Mouse (Mus musculus): Measurements from ENCODE around the gene Lmod2. TPM values are rescaled to one million over a fixed set of nuclear protein-coding genes. Genes with fewer than 3 reads are reported as not detected.

Gene Lmod2
- polyA plus RNA-seq (2014; fragmentation: Nextera tagmentation; extraction: Ambion mirVana), result 54.6 and 56.9 TPM in 2 replicates

GRCm38 (mm10) chr6:24597500-24597899, at the start of gene Lmod2:
Gene Lmod2 (plus strand): TSS chr6:24597762.
- Histone ChIP-seq H3K9ac (ENCODE audit: low read length) (peak within 1 kb of the TSS; percentile 89), H3K27me3 (ENCODE audit: control insufficient read depth, insufficient read depth, low read length) (no peaks in the 10 kb centered on the region), H3K4me3 (ENCODE audit: control insufficient read depth in 1 of 2, insufficient read depth in 1 of 2, low read depth in 1 of 2, low read length in 2 of 2) (peak within 1 kb of the TSS; percentile 51 to 68), H3K4me1 (ENCODE audit: control insufficient read depth in 2 of 2, insufficient read depth in 2 of 2, low read length in 2 of 2) (peaks cover 10 to 23% of the 10 kb centered on the region in 2 experiments), H3K9me3 (ENCODE audit: control insufficient read depth, low read length) (no peaks in the 10 kb centered on the region), H3K36me3 (ENCODE audit: control insufficient read depth, insufficient read depth, low read length) (0 out of 2 replicates have a peak, but pooled peaks cover 3% of the 10 kb centered on the region), H3K27ac (replicated peaks in 1 of 2; ENCODE audit: control insufficient read depth in 1 of 2, insufficient read depth in 1 of 2, low read depth in 2 of 2, low read length in 2 of 2) (peak within 1 kb of the TSS; percentile 94 to 98), H3K4me2 (ENCODE audit: low read length) (peak within 1 kb of the TSS; percentile 74)
- peak; percentile 93 for ATAC-seq (ENCODE audit: insufficient number of reproducible peaks, insufficient read depth, low FRiP score, low read depth)
- WGBS, result 23% methylated on average over 10 of the region's 10 CpGs

GRCm38 (mm10) chr6:24549801-24550200, 47.8 kb upstream of the Lmod2 start:
- H3K4me3 ChIP-seq (ENCODE audit: control insufficient read depth in 1 of 2, insufficient read depth in 1 of 2, low read depth in 1 of 2, low read length in 2 of 2), result no peak overlapping the region
- ATAC-seq (ENCODE audit: insufficient number of reproducible peaks, insufficient read depth, low FRiP score, low read depth), result no peak
- H3K36me3 ChIP-seq (ENCODE audit: control insufficient read depth, insufficient read depth, low read length), result no peaks in the 10 kb centered on the region
- H3K9ac ChIP-seq (ENCODE audit: low read length), result no peak overlapping the region
- no peak overlapping the region for H3K27ac ChIP-seq (replicated peaks in 1 of 2; ENCODE audit: control insufficient read depth in 1 of 2, insufficient read depth in 1 of 2, low read depth in 2 of 2, low read length in 2 of 2)
- peaks cover 7 to 31% of the 10 kb centered on the region in 2 experiments for H3K4me1 ChIP-seq (ENCODE audit: control insufficient read depth in 2 of 2, insufficient read depth in 2 of 2, low read length in 2 of 2)
- H3K9me3 ChIP-seq (ENCODE audit: control insufficient read depth, low read length), result no peaks in the 10 kb centered on the region
- WGBS, result 65% methylated on average over 2 of the region's 2 CpGs
- no peak overlapping the region for H3K4me2 ChIP-seq (ENCODE audit: low read length)
- H3K27me3 ChIP-seq (ENCODE audit: control insufficient read depth, insufficient read depth, low read length), result no peaks in the 10 kb centered on the region

- peak overlapping the region; percentile 33 for H3K4me2 ChIP-seq (ENCODE audit: low read length)
- WGBS, result 33% methylated on average over 7 of the region's 7 CpGs
Measured at GRCm38 (mm10) chr6:24552046-24552445, 45.5 kb upstream of the Lmod2 start.

GRCm38 (mm10) chr6:24554427-24555086, 43.0 kb upstream of the Lmod2 start:
- no peaks in the 10 kb centered on the region for H3K27me3 ChIP-seq (ENCODE audit: control insufficient read depth, insufficient read depth, low read length)
- peaks cover 7 to 31% of the 10 kb centered on the region in 2 experiments for H3K4me1 ChIP-seq (ENCODE audit: control insufficient read depth in 2 of 2, insufficient read depth in 2 of 2, low read length in 2 of 2)
- peak overlapping the region; percentile 38 for H3K4me2 ChIP-seq (ENCODE audit: low read length)
- H3K27ac ChIP-seq (replicated peaks in 1 of 2; ENCODE audit: control insufficient read depth in 1 of 2, insufficient read depth in 1 of 2, low read depth in 2 of 2, low read length in 2 of 2), result peak overlapping the region; percentile 2 to 16; a peak in 1 of 4 replicates
- H3K9me3 ChIP-seq (ENCODE audit: control insufficient read depth, low read length), result no peaks in the 10 kb centered on the region
- WGBS, result 52% methylated on average over 11 of the region's 11 CpGs
- H3K36me3 ChIP-seq (ENCODE audit: control insufficient read depth, insufficient read depth, low read length), result no peaks in the 10 kb centered on the region
- no peak for ATAC-seq (ENCODE audit: insufficient number of reproducible peaks, insufficient read depth, low FRiP score, low read depth)
- no peak overlapping the region for H3K9ac ChIP-seq (ENCODE audit: low read length)
- no peak overlapping the region for H3K4me3 ChIP-seq (ENCODE audit: control insufficient read depth in 1 of 2, insufficient read depth in 1 of 2, low read depth in 1 of 2, low read length in 2 of 2)

More at GRCm38 (mm10) chr6:24552046-24552445, 45.5 kb upstream of the Lmod2 start:
- ATAC-seq (ENCODE audit: insufficient number of reproducible peaks, insufficient read depth, low FRiP score, low read depth), result no peak
- Histone ChIP-seq H3K27ac (replicated peaks in 1 of 2; ENCODE audit: control insufficient read depth in 1 of 2, insufficient read depth in 1 of 2, low read depth in 2 of 2, low read length in 2 of 2) (no peak overlapping the region), H3K4me3 (ENCODE audit: control insufficient read depth in 1 of 2, insufficient read depth in 1 of 2, low read depth in 1 of 2, low read length in 2 of 2) (no peak overlapping the region), H3K36me3 (ENCODE audit: control insufficient read depth, insufficient read depth, low read length) (no peaks in the 10 kb centered on the region), H3K4me1 (ENCODE audit: control insufficient read depth in 2 of 2, insufficient read depth in 2 of 2, low read length in 2 of 2) (peaks cover 7 to 31% of the 10 kb centered on the region in 2 experiments), H3K9me3 (ENCODE audit: control insufficient read depth, low read length) (no peaks in the 10 kb centered on the region), H3K9ac (ENCODE audit: low read length) (no peak overlapping the region; the same call in 1 of the 2 replicates), H3K27me3 (ENCODE audit: control insufficient read depth, insufficient read depth, low read length) (no peaks in the 10 kb centered on the region)

GRCm38 (mm10) chr6:24555488-24555887, 42.1 kb upstream of the Lmod2 start:
- Histone ChIP-seq H3K9me3 (ENCODE audit: control insufficient read depth, low read length) (no peaks in the 10 kb centered on the region), H3K4me1 (ENCODE audit: control insufficient read depth in 2 of 2, insufficient read depth in 2 of 2, low read length in 2 of 2) (peaks cover 7 to 31% of the 10 kb centered on the region in 2 experiments), H3K36me3 (ENCODE audit: control insufficient read depth, insufficient read depth, low read length) (no peaks in the 10 kb centered on the region), H3K9ac (ENCODE audit: low read length) (no peak overlapping the region), H3K27me3 (ENCODE audit: control insufficient read depth, insufficient read depth, low read length) (no peaks in the 10 kb centered on the region), H3K4me2 (ENCODE audit: low read length) (no peak overlapping the region), H3K27ac (replicated peaks in 1 of 2; ENCODE audit: control insufficient read depth in 1 of 2, insufficient read depth in 1 of 2, low read depth in 2 of 2, low read length in 2 of 2) (peak overlapping the region; percentile 21 to 42; a peak in 3 of 4 replicates), H3K4me3 (ENCODE audit: control insufficient read depth in 1 of 2, insufficient read depth in 1 of 2, low read depth in 1 of 2, low read length in 2 of 2) (no peak overlapping the region)
- 58% methylated on average over 2 of the region's 2 CpGs for WGBS
- no peak for ATAC-seq (ENCODE audit: insufficient number of reproducible peaks, insufficient read depth, low FRiP score, low read depth)

GRCm38 (mm10) chr6:24564081-24564480, 33.5 kb upstream of the Lmod2 start:
- 55% methylated on average over 9 of the region's 9 CpGs for WGBS
- H3K27ac ChIP-seq (replicated peaks in 1 of 2; ENCODE audit: control insufficient read depth in 1 of 2, insufficient read depth in 1 of 2, low read depth in 2 of 2, low read length in 2 of 2), result no peak overlapping the region

GRCm38 (mm10) chr6:24564886-24565285, 32.7 kb upstream of the Lmod2 start:
- H3K36me3 ChIP-seq (ENCODE audit: control insufficient read depth, insufficient read depth, low read length), result no peaks in the 10 kb centered on the region
- peaks cover 0 to 6% of the 10 kb centered on the region in 2 experiments; a peak in 1 of 4 replicates for H3K4me1 ChIP-seq (ENCODE audit: control insufficient read depth in 2 of 2, insufficient read depth in 2 of 2, low read length in 2 of 2)
- H3K27me3 ChIP-seq (ENCODE audit: control insufficient read depth, insufficient read depth, low read length), result no peaks in the 10 kb centered on the region
- 60% methylated on average over 1 of the region's 1 CpGs for WGBS
- H3K9me3 ChIP-seq (ENCODE audit: control insufficient read depth, low read length), result no peaks in the 10 kb centered on the region
- no peak overlapping the region for H3K9ac ChIP-seq (ENCODE audit: low read length)
- no peak overlapping the region for H3K4me2 ChIP-seq (ENCODE audit: low read length)
- H3K27ac ChIP-seq (replicated peaks in 1 of 2; ENCODE audit: control insufficient read depth in 1 of 2, insufficient read depth in 1 of 2, low read depth in 2 of 2, low read length in 2 of 2), result no peak overlapping the region
- no peak for ATAC-seq (ENCODE audit: insufficient number of reproducible peaks, insufficient read depth, low FRiP score, low read depth)
- H3K4me3 ChIP-seq (ENCODE audit: control insufficient read depth in 1 of 2, insufficient read depth in 1 of 2, low read depth in 1 of 2, low read length in 2 of 2), result no peak overlapping the region

More at GRCm38 (mm10) chr6:24564081-24564480, 33.5 kb upstream of the Lmod2 start:
- Histone ChIP-seq H3K36me3 (ENCODE audit: control insufficient read depth, insufficient read depth, low read length) (no peaks in the 10 kb centered on the region), H3K4me1 (ENCODE audit: control insufficient read depth in 2 of 2, insufficient read depth in 2 of 2, low read length in 2 of 2) (no peaks in the 10 kb centered on the region; a peak in 1 of 4 replicates), H3K4me3 (ENCODE audit: control insufficient read depth in 1 of 2, insufficient read depth in 1 of 2, low read depth in 1 of 2, low read length in 2 of 2) (no peak overlapping the region), H3K27me3 (ENCODE audit: control insufficient read depth, insufficient read depth, low read length) (no peaks in the 10 kb centered on the region), H3K9me3 (ENCODE audit: control insufficient read depth, low read length) (no peaks in the 10 kb centered on the region), H3K4me2 (ENCODE audit: low read length) (no peak overlapping the region), H3K9ac (ENCODE audit: low read length) (no peak overlapping the region)
- no peak for ATAC-seq (ENCODE audit: insufficient number of reproducible peaks, insufficient read depth, low FRiP score, low read depth)
